21 mouse cellular contexts compared by ENCODE assay signal in genomic region chr2:136309313-136309712, GRCm38 (mm10).
A peak's percentile ranks its signal among the peaks of the same experiment; 100 is the strongest.
DNase-seq lines count a peak whose midpoint lies in the region; ATAC-seq and TF ChIP-seq lines count a peak whose summit lies in the region.
"Had no signal": no experiment of that assay in that cellular context is flagged by ENCODE, and none has a peak within 500 bp of the region (broad histone marks: within the 10 kb centered on the region; RNA-seq: fewer than 3 reads in every experiment).

No protein-coding gene starts in this region.

- H3K27me3 ChIP-seq in forebrain, embryonic 12.5 days: no peaks in the 10 kb centered on the region
- no peaks in the 10 kb centered on the region for H3K27me3 ChIP-seq in forebrain, embryonic 15.5 days
- H3K27me3 ChIP-seq in hindbrain, embryonic 14.5 days (ENCODE audit: control insufficient read depth, insufficient read depth, low read length): no peaks in the 10 kb centered on the region
- H3K27me3 ChIP-seq in neural tube, embryonic 13.5 days: no peaks in the 10 kb centered on the region
- H3K27me3 ChIP-seq: CH12.LX; embryonic facial prominence, embryonic 12.5 days; limb, embryonic 12.5 days; liver, embryonic 12.5 days; stomach, embryonic 15.5 days had no signal

- ATAC-seq in forebrain, embryonic 12.5 days (ENCODE audit: low FRiP score): peak; percentile 80
- no peak for ATAC-seq in forebrain, embryonic 15.5 days (replicated peaks)
- ATAC-seq in hindbrain, embryonic 14.5 days (ENCODE audit: low FRiP score): peak; percentile 77
- ATAC-seq in neural tube, embryonic 13.5 days (ENCODE audit: low read depth): peak; percentile 74
- no peak for ATAC-seq in granulocyte monocyte progenitor cell, adult 5-6 weeks (replicated peaks; ENCODE audit: poor library complexity, severe bottlenecking)
- ATAC-seq: liver, embryonic 12.5 days had no signal

- 60% methylated on average over 3 of the region's 3 CpGs for WGBS in forebrain, embryonic 12.5 days
- WGBS in forebrain, embryonic 15.5 days: 59% methylated on average over 3 of the region's 3 CpGs
- WGBS in hindbrain, embryonic 14.5 days: 32% methylated on average over 3 of the region's 3 CpGs
- 43% methylated on average over 3 of the region's 3 CpGs for WGBS in neural tube, embryonic 13.5 days

- no peak for TF ChIP-seq CTCF in brain, embryonic 14.5 days (IDR thresholded peaks at IDR 0.05; ENCODE audit: borderline replicate concordance, extremely low read depth, insufficient read depth, insufficient read length)

- peaks cover 4% of the 10 kb centered on the region; the same call in 1 of the 2 replicates for H3K4me1 ChIP-seq in forebrain, embryonic 12.5 days
- H3K4me1 ChIP-seq in forebrain, embryonic 15.5 days: no peaks in the 10 kb centered on the region
- peaks cover 8% of the 10 kb centered on the region; the same call in 1 of the 2 replicates for H3K4me1 ChIP-seq in hindbrain, embryonic 14.5 days (replicated peaks; ENCODE audit: control insufficient read depth, insufficient read depth, low read length)
- peaks cover 9% of the 10 kb centered on the region for H3K4me1 ChIP-seq in neural tube, embryonic 13.5 days (replicated peaks)
- H3K4me1 ChIP-seq: embryonic facial prominence, embryonic 12.5 days; limb, embryonic 12.5 days; liver, embryonic 12.5 days; stomach, embryonic 15.5 days had no signal

- H3K4me3 ChIP-seq in forebrain, embryonic 12.5 days (replicated peaks): no peak overlapping the region
- H3K4me3 ChIP-seq in forebrain, embryonic 15.5 days: no peak overlapping the region
- no peak overlapping the region for H3K4me3 ChIP-seq in hindbrain, embryonic 14.5 days (replicated peaks; ENCODE audit: low read length)
- no peak overlapping the region for H3K4me3 ChIP-seq in neural tube, embryonic 13.5 days
- H3K4me3 ChIP-seq: embryonic facial prominence, embryonic 12.5 days; erythroblast, embryonic 14.5 days; heart, adult 2 months; limb, embryonic 12.5 days; liver, embryonic 12.5 days; stomach, embryonic 15.5 days had no signal

- no peak overlapping the region for H3K4me2 ChIP-seq in forebrain, embryonic 12.5 days
- H3K4me2 ChIP-seq in forebrain, embryonic 15.5 days (replicated peaks): no peak overlapping the region
- no peak overlapping the region for H3K4me2 ChIP-seq in hindbrain, embryonic 14.5 days (replicated peaks)
- no peak overlapping the region for H3K4me2 ChIP-seq in neural tube, embryonic 13.5 days
- H3K4me2 ChIP-seq: embryonic facial prominence, embryonic 12.5 days; limb, embryonic 12.5 days; liver, embryonic 12.5 days; stomach, embryonic 15.5 days had no signal

- no peaks in the 10 kb centered on the region for H3K9me3 ChIP-seq in forebrain, embryonic 12.5 days
- no peaks in the 10 kb centered on the region for H3K9me3 ChIP-seq in forebrain, embryonic 15.5 days
- no peaks in the 10 kb centered on the region for H3K9me3 ChIP-seq in hindbrain, embryonic 14.5 days (ENCODE audit: control insufficient read depth, low read length)
- no peaks in the 10 kb centered on the region for H3K9me3 ChIP-seq in neural tube, embryonic 13.5 days
- H3K9me3 ChIP-seq: embryonic facial prominence, embryonic 12.5 days; limb, embryonic 12.5 days; liver, embryonic 12.5 days; stomach, embryonic 15.5 days had no signal

- H3K9ac ChIP-seq in forebrain, embryonic 12.5 days: no peak overlapping the region
- H3K9ac ChIP-seq in forebrain, embryonic 15.5 days (replicated peaks): no peak overlapping the region
- H3K9ac ChIP-seq in hindbrain, embryonic 14.5 days: no peak overlapping the region
- no peak overlapping the region for H3K9ac ChIP-seq in neural tube, embryonic 13.5 days
- H3K9ac ChIP-seq: embryonic facial prominence, embryonic 12.5 days; limb, embryonic 12.5 days; liver, embryonic 12.5 days; stomach, embryonic 15.5 days had no signal

- no peaks in the 10 kb centered on the region for H3K36me3 ChIP-seq in forebrain, embryonic 12.5 days (replicated peaks)
- H3K36me3 ChIP-seq in forebrain, embryonic 15.5 days: no peaks in the 10 kb centered on the region
- no peaks in the 10 kb centered on the region for H3K36me3 ChIP-seq in hindbrain, embryonic 14.5 days (replicated peaks; ENCODE audit: control insufficient read depth, insufficient read depth)
- H3K36me3 ChIP-seq in neural tube, embryonic 13.5 days: no peaks in the 10 kb centered on the region
- H3K36me3 ChIP-seq: embryonic facial prominence, embryonic 12.5 days; limb, embryonic 12.5 days; liver, embryonic 12.5 days; stomach, embryonic 15.5 days had no signal

- 0 out of 2 replicates have a peak overlapping the region, but pooled peaks have one; percentile 10 for H3K27ac ChIP-seq in forebrain, embryonic 12.5 days
- H3K27ac ChIP-seq in forebrain, embryonic 15.5 days (replicated peaks): no peak overlapping the region; the same call in 1 of the 2 replicates
- peak overlapping the region; percentile 62; the same call in 1 of the 2 replicates for H3K27ac ChIP-seq in hindbrain, embryonic 14.5 days
- peak overlapping the region; percentile 42 for H3K27ac ChIP-seq in neural tube, embryonic 13.5 days (replicated peaks)
- H3K27ac ChIP-seq: embryonic facial prominence, embryonic 12.5 days; heart, adult 2 months; limb, embryonic 12.5 days; liver, embryonic 12.5 days; stomach, embryonic 15.5 days had no signal

- TF ChIP-seq POLR2A in brain, embryonic 14.5 days (IDR thresholded peaks at IDR 0.05; ENCODE audit: borderline replicate concordance, extremely low read depth, insufficient read depth, insufficient read length, poor library complexity, severe bottlenecking): no peak

- DNase-seq in brain, embryonic 14.5 days (ENCODE audit: low read depth): peak; percentile 75
- no peak for DNase-seq in hindbrain, embryonic 14.5 days (ENCODE audit: low spot score)
- no peak for DNase-seq in gastrocnemius, postnatal 25 days
- DNase-seq: adrenal gland, postnatal 14 days; cerebellum, adult 18-20 months; gastrocnemius, postnatal 10 days; heart, adult 2 months; heart, postnatal 36 days; kidney, postnatal 4 days; lung, adult 2 months; thymus, adult 18-20 months had no signal

Comparison
In these comparisons a context has a peak if more than half of its experiments do, and no peak if none do; other contexts are left out.
1. ATAC-seq: peak in forebrain, embryonic 12.5 days (single experiment), hindbrain, embryonic 14.5 days (single experiment) and neural tube, embryonic 13.5 days (single experiment); none in forebrain, embryonic 15.5 days (single experiment) and granulocyte monocyte progenitor cell, adult 5-6 weeks (single experiment).